Mouse (Mus musculus): ENCODE results near the gene Dlgap3.

Gene Dlgap3

GRCm38 (mm10) chr4:127174075-127174899 lies 5.3 kb downstream of the Dlgap3 start:
- DNase-seq (ENCODE audit: low spot score in 2 of 2): no peak

- DNase-seq (ENCODE audit: low spot score in 2 of 2): no peak
Measured at GRCm38 (mm10) chr4:127174900-127175278, 5.9 kb downstream of the Dlgap3 start.

DNA sequence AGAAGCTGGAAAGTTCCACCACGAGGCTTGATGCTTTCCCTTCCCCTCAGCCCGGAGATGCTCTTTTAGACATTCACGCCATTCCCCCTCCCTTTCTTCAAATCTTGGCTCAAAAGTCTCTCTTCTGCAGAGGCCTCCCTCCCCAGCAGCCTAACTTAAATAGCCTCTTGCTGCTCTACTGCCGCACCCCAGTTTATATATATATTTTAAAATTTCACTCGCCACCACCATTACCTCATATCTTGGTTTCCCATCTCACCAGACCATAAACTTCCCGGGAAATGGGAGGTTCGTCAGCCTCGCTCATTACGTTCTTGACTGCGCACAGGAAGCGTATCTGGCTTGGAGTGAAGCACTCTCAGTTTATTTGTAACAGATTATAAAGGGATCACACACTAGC lies 9.0 kb downstream of the Dlgap3 start:
- DNase-seq (ENCODE audit: low spot score in 2 of 2): no peak

- no peak for DNase-seq (ENCODE audit: low spot score in 2 of 2)
Measured at GRCm38 (mm10) chr4:127178671-127179070, 9.7 kb downstream of the Dlgap3 start.

- DNase-seq (ENCODE audit: low spot score in 2 of 2): no peak
Measured at GRCm38 (mm10) chr4:127179469-127180449, 10.8 kb downstream of the Dlgap3 start.

DNA sequence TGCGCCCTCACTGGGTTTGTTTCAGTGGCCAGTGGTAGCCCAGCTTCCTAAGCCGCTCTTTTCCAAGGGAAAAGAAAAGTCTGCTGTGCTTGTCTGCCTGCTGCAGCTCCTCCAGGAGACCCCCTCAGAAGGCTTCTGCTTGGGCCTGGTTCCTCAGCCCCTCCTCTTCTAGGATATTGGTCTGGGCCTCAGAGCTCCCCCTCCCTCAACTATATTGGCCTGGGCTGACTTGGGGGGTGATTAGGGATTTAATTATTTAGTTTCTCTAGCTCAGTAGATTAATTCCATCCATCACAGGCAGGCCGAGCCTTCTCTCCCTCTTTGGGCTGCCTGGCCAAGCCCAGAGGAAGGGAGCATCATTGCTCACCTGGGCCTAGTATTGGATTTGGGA lies 11.4 kb downstream of the Dlgap3 start:
- DNase-seq (ENCODE audit: low spot score in 2 of 2): no peak

DNA sequence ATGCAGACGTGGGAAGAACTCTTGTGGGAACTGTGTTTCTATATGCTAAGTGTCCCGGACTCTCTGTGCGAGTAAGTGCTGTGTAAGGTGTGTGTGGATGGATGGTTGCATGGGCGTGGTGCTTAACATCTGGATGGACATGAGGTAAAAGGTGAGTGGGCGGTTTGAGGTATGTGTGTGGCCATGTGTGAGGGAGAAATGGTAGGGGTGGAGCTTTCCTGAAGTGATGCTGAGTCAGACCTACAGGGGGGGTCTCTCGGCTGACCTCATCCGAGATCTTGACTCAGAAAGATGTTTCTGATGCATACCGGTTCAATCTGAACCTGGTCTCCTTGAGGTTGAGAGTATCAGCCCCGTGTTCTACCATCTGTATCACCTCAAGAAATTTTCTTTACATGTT lies 12.0 kb downstream of the Dlgap3 start:
- DNase-seq (ENCODE audit: low spot score in 2 of 2): no peak

DNA sequence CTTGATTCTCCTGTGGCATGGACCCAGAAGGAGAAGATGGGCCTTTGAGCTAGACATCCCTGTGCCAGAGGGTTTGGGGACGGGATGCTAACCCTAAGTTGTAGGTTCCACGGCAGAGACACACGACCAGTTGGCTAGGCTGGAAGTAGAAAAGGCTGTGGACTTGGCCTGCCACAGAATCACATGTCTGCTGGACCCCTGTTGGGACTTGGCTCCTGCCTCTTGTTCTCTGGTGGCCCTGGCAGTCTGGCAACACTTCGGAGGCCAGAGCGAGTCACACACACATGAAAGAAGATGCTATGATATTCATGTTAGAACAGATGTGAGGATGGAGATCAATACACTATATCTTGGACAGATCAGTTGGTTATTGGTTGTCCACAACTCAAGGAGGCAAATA lies 14.9 kb downstream of the Dlgap3 start:
- DNase-seq (ENCODE audit: low spot score in 2 of 2): no peak

DNA sequence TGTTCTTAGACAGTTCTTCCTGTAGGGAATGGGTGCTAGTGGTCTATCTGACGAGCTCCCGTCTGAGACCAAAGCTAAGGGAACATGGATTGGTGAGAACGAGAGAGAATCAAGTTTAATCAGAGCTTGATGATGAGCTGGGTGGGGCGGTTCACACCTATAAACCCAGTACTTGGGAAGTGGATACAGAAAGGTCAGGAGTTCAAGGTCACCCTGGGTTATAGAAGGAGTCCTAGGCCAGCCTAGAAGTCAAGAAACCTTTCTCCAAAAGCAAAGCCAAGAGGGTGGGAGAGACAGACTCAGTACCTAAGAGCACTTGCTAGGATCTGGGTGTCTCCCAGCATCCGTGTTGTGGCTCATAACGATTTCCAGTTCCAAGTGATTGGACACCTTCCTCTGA lies 21.9 kb downstream of the Dlgap3 start:
- DNase-seq (ENCODE audit: low spot score in 2 of 2): no peak

DNA sequence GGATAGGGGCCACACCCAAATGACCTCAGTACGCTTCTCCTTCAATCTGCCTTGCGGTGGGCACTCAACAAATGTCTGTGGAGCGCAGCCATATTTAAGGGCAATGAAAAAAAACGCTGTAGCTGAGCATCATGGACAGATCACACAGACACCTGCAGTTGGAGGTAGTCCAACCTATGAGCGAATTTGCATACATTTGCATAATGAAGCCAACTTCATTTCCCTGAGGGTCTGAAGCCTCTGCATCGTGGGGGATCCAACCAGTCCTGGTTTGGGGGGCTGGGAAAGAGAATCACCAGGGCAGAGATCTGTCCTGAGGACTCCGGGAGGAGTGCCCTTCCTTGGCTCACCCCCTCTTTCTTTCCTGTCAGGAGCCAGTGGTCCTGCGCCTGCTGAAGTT lies 23.7 kb downstream of the Dlgap3 start:
- DNase-seq (ENCODE audit: low spot score in 2 of 2): no peak

DNA sequence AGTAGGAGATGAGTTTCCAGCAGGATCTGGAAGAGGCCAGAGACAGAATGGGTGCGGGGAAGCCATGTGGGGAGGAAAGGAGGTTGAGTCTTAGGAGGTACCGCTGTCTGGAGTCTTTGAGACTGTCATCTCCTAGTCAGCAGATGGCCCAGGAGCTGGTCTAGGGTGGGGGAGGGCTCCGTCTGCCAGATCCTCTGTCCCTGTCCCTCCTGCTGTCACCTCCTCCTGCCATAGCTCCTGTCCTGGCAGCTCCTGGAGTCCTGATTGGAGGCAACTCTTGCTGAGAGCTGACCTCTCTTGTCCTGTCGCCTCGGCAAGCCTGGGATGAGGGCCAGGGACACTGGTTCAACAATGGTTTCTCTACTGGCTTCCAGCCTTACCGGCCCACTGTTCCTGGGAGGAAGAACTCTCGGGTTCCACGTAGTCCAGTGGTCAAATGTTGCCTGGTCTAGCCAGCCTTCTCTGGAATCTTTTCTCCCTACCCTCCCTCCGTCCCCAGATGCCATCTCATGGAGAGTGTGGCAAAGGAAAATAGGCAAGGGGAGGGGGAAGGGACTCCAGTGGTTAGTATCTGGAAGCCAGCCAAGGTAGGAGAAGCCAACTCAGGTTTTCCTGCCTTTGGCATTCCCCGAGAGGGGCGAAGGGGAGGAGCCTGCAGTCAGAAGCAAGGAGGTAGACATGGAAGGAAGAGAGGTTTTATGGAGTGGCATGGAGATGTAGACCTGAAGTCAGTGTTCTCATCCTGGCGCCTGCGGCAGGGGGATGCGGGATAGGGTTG lies 24.6 kb downstream of the Dlgap3 start:
- no peak for DNase-seq (ENCODE audit: low spot score in 2 of 2)

- DNase-seq (ENCODE audit: low spot score in 2 of 2): no peak
Measured at GRCm38 (mm10) chr4:127194477-127195269, 25.7 kb downstream of the Dlgap3 start.

DNA sequence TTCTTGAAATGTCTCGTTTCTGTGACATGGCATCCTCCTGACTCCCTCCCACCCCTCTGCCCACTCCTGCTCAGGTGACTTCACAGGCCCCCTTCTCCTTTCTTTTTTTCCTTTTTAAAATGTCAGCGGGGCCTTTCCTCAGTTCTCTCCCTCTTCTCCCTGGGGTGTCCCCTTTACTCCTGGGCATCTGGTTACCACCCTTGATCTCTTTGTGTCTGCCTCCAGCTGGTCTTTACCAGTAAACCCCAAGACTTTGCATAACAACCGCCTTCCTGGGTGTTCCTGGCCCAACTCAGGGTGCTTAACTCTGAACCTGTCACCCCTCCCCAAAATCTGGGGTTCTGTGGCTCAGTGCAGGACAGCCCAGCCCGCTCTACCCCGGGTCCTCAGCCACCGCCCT lies 29.6 kb downstream of the Dlgap3 start:
- DNase-seq (ENCODE audit: low spot score in 2 of 2): no peak

GRCm38 (mm10) chr4:127199406-127199805 lies 30.4 kb downstream of the Dlgap3 start:
- peak in 1 of 2 experiments; percentile 15 for DNase-seq (ENCODE audit: low spot score in 2 of 2)

DNA sequence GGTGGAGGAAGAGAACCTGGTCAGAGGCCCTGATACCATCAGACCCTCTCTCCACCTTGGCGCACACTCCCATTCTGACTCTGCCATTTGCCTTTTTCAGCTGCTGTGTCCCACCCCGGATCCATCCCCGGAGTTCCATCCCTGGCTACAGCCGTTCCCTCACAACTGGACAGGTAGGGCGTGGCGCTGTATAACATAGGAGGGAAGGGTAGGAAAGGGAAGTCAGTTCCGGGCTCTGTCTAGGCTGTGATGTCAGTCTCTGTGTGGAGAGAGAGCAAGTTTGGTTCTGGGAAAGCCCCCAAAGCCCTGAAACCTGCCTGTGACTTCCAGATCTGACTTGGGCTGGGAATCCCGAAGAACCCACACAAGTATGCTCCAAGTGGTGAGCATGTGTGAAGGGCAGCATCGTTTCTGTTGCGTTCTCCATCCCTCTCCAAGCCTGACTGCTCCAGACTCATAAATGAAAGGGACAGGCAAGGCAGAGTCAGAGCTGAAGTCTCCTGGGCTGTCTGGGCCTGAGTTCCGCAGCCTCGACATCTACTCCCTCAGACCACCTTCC lies 31.2 kb downstream of the Dlgap3 start:
- DNase-seq (ENCODE audit: low spot score in 2 of 2): no peak

- DNase-seq (ENCODE audit: low spot score in 2 of 2): no peak
Measured at GRCm38 (mm10) chr4:127200769-127201617, 32.0 kb downstream of the Dlgap3 start.

GRCm38 (mm10) chr4:127203081-127203480 lies 34.1 kb downstream of the Dlgap3 start:
- no peak for DNase-seq (ENCODE audit: low spot score in 2 of 2)

GRCm38 (mm10) chr4:127211318-127211717 lies 42.3 kb downstream of the Dlgap3 start:
- DNase-seq (ENCODE audit: low spot score in 2 of 2): no peak

GRCm38 (mm10) chr4:127214510-127214909 lies 45.5 kb downstream of the Dlgap3 start:
- DNase-seq (ENCODE audit: low spot score in 2 of 2): no peak

DNA sequence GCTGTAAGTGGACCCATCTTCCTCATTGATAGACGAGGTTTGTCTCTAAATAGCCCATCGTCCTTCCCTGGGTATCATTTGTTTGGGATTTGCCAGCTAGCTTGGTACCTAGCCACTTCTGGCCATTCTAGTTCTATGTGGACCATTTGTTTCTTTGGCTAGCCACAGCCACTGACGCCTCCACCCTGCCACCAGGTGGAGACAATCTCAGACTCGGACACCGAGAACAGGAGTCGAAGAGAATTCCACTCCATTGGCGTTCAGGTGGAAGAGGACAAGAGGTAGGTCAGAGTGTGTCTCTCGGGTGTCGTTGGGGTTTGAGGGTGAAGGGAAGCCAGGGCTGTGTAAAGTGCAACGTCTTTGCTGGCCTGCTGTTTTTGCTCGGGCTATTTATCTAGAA lies 46.1 kb downstream of the Dlgap3 start:
- no peak for DNase-seq (ENCODE audit: low spot score in 2 of 2)
